Mouse (Mus musculus): ENCODE results near the gene Ralgds. TPM values are rescaled to one million over a fixed set of nuclear protein-coding genes. Genes with fewer than 3 reads are reported as not detected.

Gene Ralgds
- total RNA-seq, 2 experiments from 2014 or later, result 155 to 158 TPM

DNA sequence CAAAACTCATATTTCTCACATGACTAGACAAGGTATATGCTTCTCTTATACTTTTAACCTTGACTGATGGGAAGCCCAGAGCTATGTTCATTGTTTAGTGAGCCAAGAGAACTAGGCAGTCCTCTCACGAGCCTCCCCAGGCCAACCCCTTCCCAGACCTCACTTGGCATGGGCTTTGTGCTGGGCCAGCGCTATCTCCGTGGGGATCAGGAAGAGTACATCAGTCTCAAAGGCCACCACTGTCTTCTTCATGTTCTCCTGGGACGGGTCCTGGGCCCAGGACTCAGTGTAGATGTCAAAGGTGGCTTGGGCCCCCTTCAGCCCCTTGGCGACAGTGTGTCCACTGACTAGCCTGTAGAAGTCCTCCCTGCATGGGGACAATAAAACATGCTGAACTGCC, 44.5 kb downstream of the Ralgds start:
- DNase-seq (ENCODE audit: low spot score in 2 of 2), result no peak

DNA sequence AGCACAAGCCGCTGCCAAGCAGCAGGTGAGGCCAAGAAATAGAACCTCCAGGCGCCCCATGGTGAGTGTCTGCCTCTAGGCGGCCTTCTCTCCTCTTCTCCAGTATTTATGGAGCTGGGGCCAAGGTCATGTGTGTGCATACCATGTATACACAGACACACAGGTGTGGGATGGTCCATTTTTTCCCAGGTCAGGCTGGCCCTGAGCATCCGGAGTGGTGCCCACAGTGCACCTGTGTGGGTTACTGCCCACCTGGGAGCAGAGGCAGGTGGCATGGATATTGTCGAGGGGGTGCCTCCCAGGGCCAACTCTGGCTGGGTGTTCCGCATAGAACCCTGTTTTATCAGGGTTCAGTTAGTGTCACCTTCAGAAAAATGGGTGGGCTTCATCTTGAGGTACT, 50.4 kb downstream of the Ralgds start, which contains the start of gene Cel:
TSS of gene Cel (minus strand) at position 101 of the 400 bp plus-strand sequence.
- no peak for DNase-seq (ENCODE audit: low spot score in 2 of 2)

DNA sequence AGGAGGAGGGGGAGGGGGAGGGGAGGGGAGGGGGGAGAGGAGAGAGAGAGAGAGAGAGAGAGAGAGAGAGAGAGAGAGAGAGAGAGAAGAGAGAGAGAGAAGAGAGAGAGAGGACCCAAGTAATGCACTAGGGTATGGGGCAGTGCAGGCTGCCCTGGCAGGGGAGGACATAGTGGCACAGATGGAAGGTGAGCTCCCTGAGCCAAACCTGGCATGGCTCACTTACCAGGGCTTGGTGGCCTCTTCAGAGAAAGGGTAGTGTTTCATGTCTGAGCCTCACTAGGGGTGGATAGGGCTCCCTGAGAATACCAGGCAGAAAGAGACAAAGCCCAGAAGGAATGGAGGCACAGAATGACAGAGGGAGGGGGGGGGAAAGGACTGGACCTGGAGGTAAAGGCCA, 50.9 kb downstream of the Ralgds start:
- DNase-seq (ENCODE audit: low spot score in 2 of 2), result no peak

GRCm38 (mm10) chr2:28564380-28564779, 51.5 kb downstream of the Ralgds start:
- no peak for DNase-seq (ENCODE audit: low spot score in 2 of 2)

GRCm38 (mm10) chr2:28566545-28566944, 53.6 kb downstream of the Ralgds start:
- no peak for DNase-seq (ENCODE audit: low spot score in 2 of 2)

- DNase-seq (ENCODE audit: low spot score in 2 of 2), result no peak
Observed at GRCm38 (mm10) chr2:28569903-28570302, 57.0 kb downstream of the Ralgds start.

DNA sequence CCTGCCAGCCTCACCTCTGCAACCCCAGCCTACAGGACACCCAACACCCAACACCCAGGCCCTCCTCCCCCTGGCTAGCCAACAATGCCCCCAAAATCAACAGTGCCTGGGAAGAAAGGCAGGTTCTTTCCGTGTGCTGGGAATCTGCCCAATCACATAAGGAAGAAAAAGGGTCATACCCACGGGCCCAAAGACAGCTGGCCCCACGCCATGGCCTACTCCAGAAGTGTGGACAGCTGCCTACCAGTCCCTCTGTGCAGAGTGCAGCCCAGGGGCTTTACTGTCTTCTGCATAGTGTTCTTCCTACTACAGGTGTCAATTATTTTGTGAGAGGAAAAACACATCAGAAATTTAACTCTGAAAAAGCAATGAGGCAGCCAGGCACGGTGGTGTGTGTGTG, 62.4 kb downstream of the Ralgds start:
- no peak for DNase-seq (ENCODE audit: low spot score in 2 of 2)

DNA sequence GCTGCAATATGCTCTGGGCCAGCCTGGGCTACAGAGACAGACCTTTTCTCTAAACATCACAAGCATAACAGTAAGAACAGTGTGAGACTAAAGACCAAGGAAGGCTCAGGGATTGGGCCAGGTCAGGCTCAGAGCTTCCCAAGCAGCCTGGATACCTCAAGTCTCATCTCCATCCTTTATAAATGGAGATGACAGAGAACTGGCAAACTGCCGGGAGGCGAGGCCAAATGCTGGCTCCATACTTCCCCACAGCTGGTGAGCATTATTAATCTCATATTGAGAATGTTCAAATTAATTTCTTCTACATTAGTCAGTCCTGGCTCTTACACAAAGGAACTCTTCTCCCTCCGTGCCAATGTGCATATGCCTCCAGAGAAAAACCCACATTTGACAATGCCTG, 63.9 kb downstream of the Ralgds start:
- peak; percentile 43 to 60 for DNase-seq (ENCODE audit: low spot score in 2 of 2)

DNA sequence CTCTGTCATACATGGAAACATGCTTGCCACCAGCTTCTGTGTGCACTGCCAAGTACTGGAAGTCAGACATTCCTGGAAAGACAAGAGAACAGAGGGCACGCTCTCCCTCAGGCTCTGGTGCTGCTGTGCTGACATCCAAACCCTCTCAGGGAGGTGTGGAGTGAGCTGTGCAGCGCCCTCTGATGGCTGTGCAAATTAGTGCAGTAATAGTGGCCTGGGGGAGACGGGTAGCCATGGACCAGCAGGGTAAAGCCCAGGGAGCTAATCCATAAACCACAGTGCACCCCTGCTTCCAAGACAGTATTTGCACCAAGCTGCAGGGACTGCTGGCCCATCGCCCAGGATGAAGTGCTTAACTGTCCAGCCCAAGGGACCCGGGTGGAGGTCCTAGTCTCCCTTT, 65.1 kb downstream of the Ralgds start:
- peak; percentile 54 to 61 for DNase-seq (ENCODE audit: low spot score in 2 of 2)

DNA sequence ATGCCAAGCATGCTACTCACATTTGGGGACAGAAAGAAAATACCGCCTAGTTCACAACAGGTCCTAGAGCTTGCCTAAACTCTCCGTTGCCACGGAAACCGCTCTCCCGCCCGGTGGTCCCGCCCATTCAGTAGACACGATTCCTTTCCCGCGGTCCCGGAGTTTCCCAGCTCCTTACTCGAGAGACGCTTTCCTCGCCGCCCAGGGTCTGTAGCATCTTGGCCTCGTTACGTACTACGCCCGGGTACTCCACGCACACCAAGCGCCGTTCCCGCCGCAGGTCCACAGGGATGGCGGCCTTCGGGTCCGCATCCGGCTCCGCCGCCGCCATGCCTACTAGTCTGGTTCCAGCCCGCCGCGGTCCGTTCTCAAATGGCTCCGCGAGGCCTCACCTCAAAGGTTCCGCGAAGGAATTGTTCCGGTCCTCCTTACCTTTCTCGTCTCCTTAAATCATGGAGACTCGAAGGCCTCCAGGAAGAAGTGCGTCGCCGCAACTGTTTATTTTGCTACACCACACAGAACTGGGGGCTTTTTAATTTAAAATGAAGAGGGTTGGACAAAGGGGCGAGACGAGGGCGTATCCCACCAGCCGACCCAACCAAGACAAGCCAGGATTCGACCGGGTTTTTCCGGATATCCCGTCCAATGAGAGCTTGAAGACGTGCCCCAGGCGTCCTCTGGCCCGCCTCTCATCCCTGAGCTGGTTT, 69.9 kb downstream of the Ralgds start:
- peak; percentile 92 to 93 for DNase-seq (ENCODE audit: low spot score in 2 of 2)

DNA sequence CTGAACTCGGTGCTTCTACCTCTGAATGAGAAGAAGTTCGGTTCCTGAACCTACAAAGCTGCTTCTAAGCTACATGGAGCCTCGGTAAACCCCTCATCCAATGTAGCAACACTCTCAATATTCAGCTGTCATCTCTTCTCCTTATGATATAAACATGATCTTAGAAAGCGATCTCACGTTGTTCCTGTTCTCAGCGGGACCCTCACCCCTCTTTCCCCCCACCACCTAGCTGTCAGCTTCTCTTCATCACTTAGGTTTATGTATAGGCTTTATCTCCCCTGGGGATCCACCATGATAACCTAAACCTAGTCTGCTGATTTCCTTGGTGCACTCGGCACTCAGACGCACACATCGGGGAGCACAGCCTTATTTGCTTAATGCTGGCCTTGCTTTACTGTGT, 70.7 kb downstream of the Ralgds start, which contains the start of gene Gtf3c5:
TSS of gene Gtf3c5 (minus strand) at position 101 of the 400 bp plus-strand sequence.
- DNase-seq (ENCODE audit: low spot score in 2 of 2), result no peak

DNA sequence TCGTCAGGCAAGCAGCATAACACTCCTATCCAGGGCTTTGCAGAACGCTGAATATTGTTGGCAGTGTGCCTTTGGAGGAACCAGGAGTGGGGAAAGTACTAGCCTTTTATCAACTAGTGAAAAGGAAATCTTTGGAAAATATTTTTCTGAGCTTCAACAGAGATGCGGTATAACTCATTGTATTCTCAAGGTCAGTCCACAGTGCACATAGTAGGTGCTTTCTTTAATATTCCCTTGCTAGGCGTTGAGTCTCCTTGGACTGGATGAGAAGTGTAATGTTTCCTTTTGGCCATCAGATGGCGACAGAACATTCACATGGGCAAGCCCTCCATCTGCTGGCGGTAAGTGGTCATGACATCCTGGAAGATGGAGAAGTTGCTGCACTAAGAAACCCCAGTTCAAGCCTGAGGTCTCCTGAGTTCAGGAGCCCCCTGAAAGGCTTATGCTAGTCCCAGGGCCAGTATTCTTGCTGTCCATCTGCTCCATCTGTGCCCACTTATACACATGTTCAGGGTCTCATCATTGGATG, 72.2 kb downstream of the Ralgds start:
- peak; percentile 81 to 85 for DNase-seq (ENCODE audit: low spot score in 2 of 2)

DNA sequence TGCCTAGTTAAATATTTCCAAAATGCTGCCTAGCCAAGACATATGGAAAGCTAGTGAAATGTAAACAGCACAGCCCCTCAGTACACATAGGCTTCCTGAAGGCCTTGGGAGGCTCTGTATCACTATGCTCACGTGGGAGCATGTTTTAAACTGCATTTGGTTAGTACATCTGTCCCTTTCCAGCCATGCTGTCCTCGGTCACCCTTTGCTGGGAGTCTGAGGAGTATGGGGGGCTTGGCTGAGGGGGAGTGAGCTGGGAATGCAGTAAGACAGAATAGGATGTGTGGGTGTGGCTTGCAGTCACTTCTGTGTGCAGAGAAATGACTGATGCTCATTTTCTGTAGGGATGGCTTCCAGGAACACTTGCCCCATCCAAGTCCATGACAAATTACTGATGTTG, 72.8 kb downstream of the Ralgds start:
- no peak for DNase-seq (ENCODE audit: low spot score in 2 of 2)

DNA sequence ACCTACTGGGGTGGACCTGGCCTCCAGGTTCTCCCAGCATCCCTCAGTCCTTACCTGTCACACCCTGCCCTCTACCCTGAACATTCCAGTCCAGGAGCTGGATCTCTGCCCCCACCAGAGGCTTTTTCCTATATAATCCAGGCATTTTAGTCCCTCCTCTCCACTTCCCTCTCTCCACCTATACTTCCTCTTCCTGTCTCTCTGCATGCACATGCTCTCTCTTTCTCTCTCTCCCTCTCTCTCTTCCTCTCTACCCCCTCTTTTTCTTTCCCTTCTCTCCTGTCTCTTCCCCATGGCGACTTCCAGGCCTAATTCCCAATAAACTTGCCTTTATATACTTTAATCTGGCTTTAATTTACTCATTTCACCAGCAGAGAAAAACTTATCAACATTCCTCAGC, 75.6 kb downstream of the Ralgds start:
- DNase-seq (ENCODE audit: low spot score in 2 of 2), result no peak

GRCm38 (mm10) chr2:28591479-28591878, 78.6 kb downstream of the Ralgds start:
- no peak for DNase-seq (ENCODE audit: low spot score in 2 of 2)

- DNase-seq (ENCODE audit: low spot score in 2 of 2), result peak; percentile 45 to 61
Observed at GRCm38 (mm10) chr2:28592809-28593208, 79.9 kb downstream of the Ralgds start.

GRCm38 (mm10) chr2:28596021-28596420, 83.1 kb downstream of the Ralgds start:
- no peak for DNase-seq (ENCODE audit: low spot score in 2 of 2)

GRCm38 (mm10) chr2:28596998-28597397, 84.1 kb downstream of the Ralgds start:
- no peak for DNase-seq (ENCODE audit: low spot score in 2 of 2)

DNA sequence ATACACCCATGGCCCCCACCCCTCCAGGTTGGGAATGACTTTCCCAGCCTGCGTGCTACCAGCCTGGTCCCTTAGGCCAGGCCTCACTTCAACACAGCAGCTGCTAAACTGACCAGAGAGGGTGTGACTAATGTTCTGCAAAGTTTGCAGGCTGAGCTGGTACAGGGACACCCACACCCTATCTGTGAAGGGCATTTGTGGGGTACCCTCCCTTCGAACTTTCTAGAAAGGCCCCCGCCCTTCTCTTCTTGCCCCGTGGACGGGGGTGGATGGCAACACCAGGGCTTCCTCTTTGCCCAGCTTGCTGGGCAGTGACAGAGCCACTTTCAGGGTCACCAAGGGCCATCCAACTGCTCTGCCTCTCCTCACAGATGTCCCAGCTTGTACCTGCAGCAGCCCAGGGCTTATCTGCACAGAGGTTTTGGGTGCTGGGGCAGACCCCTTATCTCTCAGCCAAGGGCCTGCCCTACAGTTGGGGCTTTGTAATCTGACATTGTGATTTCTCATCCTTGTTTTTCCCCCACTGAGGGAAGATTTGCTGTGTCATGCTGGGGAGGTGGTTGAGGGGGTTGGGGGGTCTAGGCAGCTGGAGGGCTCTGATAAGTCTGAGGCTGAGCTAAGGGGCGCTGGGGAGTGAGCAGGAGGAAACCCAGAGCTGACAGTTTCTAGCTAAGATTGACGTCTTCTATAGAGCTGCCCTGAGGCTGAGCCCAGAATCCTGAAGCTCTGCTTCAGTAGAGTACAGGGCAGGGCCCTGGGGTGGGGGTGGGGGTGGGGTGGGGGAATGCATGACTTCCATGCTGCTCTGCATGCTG, 85.0 kb downstream of the Ralgds start:
- DNase-seq (ENCODE audit: low spot score in 2 of 2), result no peak

- no peak for DNase-seq (ENCODE audit: low spot score in 2 of 2)
Observed at GRCm38 (mm10) chr2:28598692-28599568, 86.0 kb downstream of the Ralgds start.

GRCm38 (mm10) chr2:28599569-28599900, 86.6 kb downstream of the Ralgds start:
- no peak for DNase-seq (ENCODE audit: low spot score in 2 of 2)

All from layer of hippocampus, postnatal 10 days (tissue).